8 mouse cellular contexts compared by ENCODE assay signal in the genomic region with DNA sequence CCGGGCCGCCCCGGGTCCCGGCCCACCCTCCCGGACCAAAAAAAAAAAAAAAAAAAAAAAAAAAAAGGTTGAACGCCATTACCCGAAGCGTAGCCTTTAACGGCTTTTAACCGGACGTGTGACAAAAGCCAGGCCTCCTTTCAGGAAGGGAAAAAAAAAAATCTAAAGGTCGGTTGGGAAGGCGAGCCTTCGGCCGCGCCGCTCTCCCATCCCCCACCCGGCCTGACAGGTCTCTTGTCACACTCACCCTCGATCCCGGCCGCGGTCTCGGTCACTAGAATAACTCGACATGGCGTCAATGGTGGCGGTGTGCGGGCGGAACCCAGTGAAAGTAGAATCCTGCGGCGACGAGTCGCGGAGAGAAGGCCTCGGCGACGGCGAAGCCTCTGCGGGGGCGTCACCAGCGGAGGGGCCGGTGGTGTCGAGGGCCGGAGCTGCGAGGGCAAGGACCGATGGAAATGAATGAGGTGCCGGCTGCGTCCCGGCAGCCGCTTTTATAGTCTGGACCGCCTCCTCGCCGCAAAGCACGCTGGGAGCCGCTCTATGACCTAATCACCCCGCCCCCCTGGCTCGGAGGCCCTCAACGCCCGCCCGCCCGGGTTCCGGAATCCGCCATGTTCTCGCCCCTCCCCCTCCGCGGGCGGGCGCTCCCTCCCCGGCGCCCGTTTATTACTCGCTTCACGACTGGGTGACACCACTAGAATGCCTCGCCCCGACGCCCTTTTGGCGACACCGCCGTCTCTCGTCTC. TPM values are rescaled to one million over a fixed set of nuclear protein-coding genes. Genes with fewer than 3 reads are reported as not detected.
DNase-seq lines count a peak whose midpoint lies in the region; ATAC-seq and TF ChIP-seq lines count a peak whose summit lies in the region.

No protein-coding gene starts in this region.

- peaks cover 61% of the 10 kb centered on the region for H3K36me3 ChIP-seq in G1E (replicated peaks)
- peaks cover 47% of the 10 kb centered on the region for H3K36me3 ChIP-seq in forebrain, embryonic 14.5 days (ENCODE audit: control insufficient read depth, insufficient read depth, low read length)
- peaks cover 40% of the 10 kb centered on the region for H3K36me3 ChIP-seq in liver, postnatal 0 days (replicated peaks; ENCODE audit: insufficient read depth, low read length)
- peaks cover 30% of the 10 kb centered on the region for H3K36me3 ChIP-seq in neural tube, embryonic 15.5 days

- H3K4me3 ChIP-seq in G1E (ENCODE audit: low read depth, low read length), result peak overlapping the region; percentile 82
- H3K4me3 ChIP-seq in forebrain, embryonic 14.5 days (ENCODE audit: low read depth, low read length), result peak overlapping the region; percentile 98
- H3K4me3 ChIP-seq in liver, postnatal 0 days (ENCODE audit: low read depth, low read length), result peak overlapping the region; percentile 93
- peak overlapping the region; percentile 90 for H3K4me3 ChIP-seq in neural tube, embryonic 15.5 days (replicated peaks)

- TF ChIP-seq EP300 in liver, postnatal 0 days (IDR thresholded peaks at IDR 0.05; ENCODE audit: low read depth), result no peak

- H3K4me1 ChIP-seq in G1E (ENCODE audit: insufficient read depth, low read depth, low read length), result peaks cover 34% of the 10 kb centered on the region
- peaks cover 15% of the 10 kb centered on the region for H3K4me1 ChIP-seq in forebrain, embryonic 14.5 days (ENCODE audit: control insufficient read depth, insufficient read depth, low read length)
- H3K4me1 ChIP-seq in liver, postnatal 0 days (ENCODE audit: insufficient read depth), result peaks cover 21% of the 10 kb centered on the region
- H3K4me1 ChIP-seq in neural tube, embryonic 15.5 days, result peaks cover 42% of the 10 kb centered on the region

- peak overlapping the region; percentile 100 for H3K9ac ChIP-seq in forebrain, embryonic 14.5 days (ENCODE audit: low read length)
- peak overlapping the region; percentile 99 for H3K9ac ChIP-seq in liver, postnatal 0 days (replicated peaks)
- H3K9ac ChIP-seq in neural tube, embryonic 15.5 days (replicated peaks), result peak overlapping the region; percentile 99

- intact Hi-C loops in heart, postnatal 14 days (cut with DNase I), result loop anchor here (5.0 kb wide), 2 partner anchors 189 to 209 kb away; a partner anchor contains a TSS

- ATAC-seq in G1E (ENCODE audit: extremely low read depth, insufficient number of reproducible peaks, low FRiP score, poor library complexity, severe bottlenecking), result peak; percentile 46
- peak; percentile 81 for ATAC-seq in forebrain, embryonic 14.5 days
- ATAC-seq in liver, postnatal 0 days, result peak; percentile 83
- peak; percentile 83 for ATAC-seq in neural tube, embryonic 15.5 days (ENCODE audit: low FRiP score)

- peak overlapping the region; percentile 72 for H3K4me2 ChIP-seq in forebrain, embryonic 14.5 days (ENCODE audit: low read length)
- peak overlapping the region; percentile 89 for H3K4me2 ChIP-seq in liver, postnatal 0 days (ENCODE audit: low read depth, low read length)
- H3K4me2 ChIP-seq in neural tube, embryonic 15.5 days, result peak overlapping the region; percentile 71

- under 1% methylated on average over 72 of the region's 79 CpGs for WGBS in forebrain, embryonic 14.5 days
- WGBS in liver, postnatal 0 days (ENCODE audit: insufficient replicate concordance), result under 1% methylated on average over 62 of the region's 79 CpGs
- under 1% methylated on average over 64 of the region's 79 CpGs for WGBS in neural tube, embryonic 15.5 days

- no peaks in the 10 kb centered on the region for H3K9me3 ChIP-seq in G1E (replicated peaks)
- no peaks in the 10 kb centered on the region for H3K9me3 ChIP-seq in forebrain, embryonic 14.5 days (replicated peaks; ENCODE audit: control insufficient read depth, low read length)
- no peaks in the 10 kb centered on the region for H3K9me3 ChIP-seq in liver, postnatal 0 days (ENCODE audit: low read length)
- no peaks in the 10 kb centered on the region for H3K9me3 ChIP-seq in neural tube, embryonic 15.5 days (replicated peaks)

- no peaks in the 10 kb centered on the region for H3K27me3 ChIP-seq in G1E (ENCODE audit: insufficient read depth, low read length)
- H3K27me3 ChIP-seq in forebrain, embryonic 14.5 days (replicated peaks; ENCODE audit: control insufficient read depth, insufficient read depth, low read length), result no peaks in the 10 kb centered on the region
- H3K27me3 ChIP-seq in liver, postnatal 0 days (ENCODE audit: insufficient read depth, low read length), result no peaks in the 10 kb centered on the region
- no peaks in the 10 kb centered on the region for H3K27me3 ChIP-seq in neural tube, embryonic 15.5 days (replicated peaks)

- peak overlapping the region; percentile 99 for H3K27ac ChIP-seq in forebrain, embryonic 14.5 days (ENCODE audit: low read depth, low read length)
- H3K27ac ChIP-seq in liver, postnatal 0 days (ENCODE audit: low read depth), result peak overlapping the region; percentile 100
- H3K27ac ChIP-seq in neural tube, embryonic 15.5 days (replicated peaks), result peak overlapping the region; percentile 100

- peak; percentile 92 for DNase-seq in G1E (ENCODE audit: low spot score)
- DNase-seq in cerebellum, adult 11 months, result peak; percentile 99
- peak; percentile 98 for DNase-seq in forebrain, embryonic 14.5 days (ENCODE audit: low spot score)
- DNase-seq in heart, postnatal 14 days, result peak; percentile 99 to 100
- peak; percentile 99 for DNase-seq in layer of hippocampus, adult 11-12 months (ENCODE audit: low spot score)
- peak; percentile 100 for DNase-seq in liver, postnatal 0 days
- peak; percentile 99 for DNase-seq in testis, postnatal 14 days (ENCODE audit: low spot score)

- no peak for TF ChIP-seq CTCF in G1E (IDR thresholded peaks at IDR 0.05; ENCODE audit: low read depth, low read length)
- TF ChIP-seq CTCF in liver, postnatal 0 days (IDR thresholded peaks at IDR 0.05; ENCODE audit: low read depth), result no peak

RNA-seq across cellular contexts. Expression of a gene that starts 0.8 kb away (rescaled TPM):
- total RNA-seq in G1E (2014; fragmentation: Nextera tagmentation) (765 and 864 TPM in 2 replicates), G1E (2017) (782 and 866 TPM in 2 replicates)
- 2,578 and 3,923 TPM in 2 replicates for polyA plus RNA-seq in G1E (2012)
- polyA plus RNA-seq in forebrain, embryonic 14.5 days (2014; fragmentation: Nextera tagmentation; extraction: Ambion mirVana), result 504 and 550 TPM in 2 replicates
- 100 to 1,000 TPM; 425 to 428 TPM for total RNA-seq in heart, postnatal 14 days (2021)
- polyA plus RNA-seq in liver, postnatal 0 days (2015; fragmentation: Nextera tagmentation; extraction: Ambion mirVana), result 114 and 115 TPM in 2 replicates
- polyA plus RNA-seq in neural tube, embryonic 15.5 days (2015; fragmentation: Nextera tagmentation; extraction: Ambion mirVana), result 337 and 338 TPM in 2 replicates

RNA-seq across cellular contexts. Expression of a gene that starts 0.9 kb away (rescaled TPM):
- total RNA-seq in G1E (2014; fragmentation: Nextera tagmentation), result 37.1 and 39.8 TPM in 2 replicates
- 19.3 and 23.8 TPM in 2 replicates for total RNA-seq in G1E (2017)
- polyA plus RNA-seq in G1E (2012), result 2.0 and 3.1 TPM in 2 replicates
- polyA plus RNA-seq in forebrain, embryonic 14.5 days (2014; fragmentation: Nextera tagmentation; extraction: Ambion mirVana), result 12.2 and 14.2 TPM in 2 replicates
- total RNA-seq in heart, postnatal 14 days (2021), result 1 to 10 TPM; 8.2 to 8.3 TPM
- 4.6 and 5.1 TPM in 2 replicates for polyA plus RNA-seq in liver, postnatal 0 days (2015; fragmentation: Nextera tagmentation; extraction: Ambion mirVana)
- 15.1 and 16.3 TPM in 2 replicates for polyA plus RNA-seq in neural tube, embryonic 15.5 days (2015; fragmentation: Nextera tagmentation; extraction: Ambion mirVana)

RNA-seq across cellular contexts. Expression of a gene that starts 8.9 kb away (rescaled TPM):
- total RNA-seq in G1E (2014; fragmentation: Nextera tagmentation) (9.6 and 10.3 TPM in 2 replicates), G1E (2017) (6.9 and 8.5 TPM in 2 replicates)
- 2.0 and 2.7 TPM in 2 replicates for polyA plus RNA-seq in G1E (2012)
- polyA plus RNA-seq in forebrain, embryonic 14.5 days (2014; fragmentation: Nextera tagmentation; extraction: Ambion mirVana), result 9.1 and 10.1 TPM in 2 replicates
- total RNA-seq in heart, postnatal 14 days (2021), result 1 to 10 TPM; 3.8 to 4.1 TPM
- 7.9 and 8.4 TPM in 2 replicates for polyA plus RNA-seq in liver, postnatal 0 days (2015; fragmentation: Nextera tagmentation; extraction: Ambion mirVana)
- 9.1 and 11.5 TPM in 2 replicates for polyA plus RNA-seq in neural tube, embryonic 15.5 days (2015; fragmentation: Nextera tagmentation; extraction: Ambion mirVana)

RNA-seq across cellular contexts. Expression of a gene that starts 37.2 kb away (rescaled TPM):
- not detected in 2 replicates for total RNA-seq in G1E (2014; fragmentation: Nextera tagmentation)
- total RNA-seq in G1E (2017), result 0.33 and 0.87 TPM in 2 replicates
- 0.05 TPM in 1 of 2 replicates, not detected in the other for polyA plus RNA-seq in G1E (2012)
- 0.61 and 0.78 TPM in 2 replicates for polyA plus RNA-seq in forebrain, embryonic 14.5 days (2014; fragmentation: Nextera tagmentation; extraction: Ambion mirVana)
- total RNA-seq in heart, postnatal 14 days (2021), result 1 to 10 TPM; 1.3 to 1.4 TPM
- 4.1 and 5.1 TPM in 2 replicates for polyA plus RNA-seq in liver, postnatal 0 days (2015; fragmentation: Nextera tagmentation; extraction: Ambion mirVana)
- 0.46 and 3.5 TPM in 2 replicates for polyA plus RNA-seq in neural tube, embryonic 15.5 days (2015; fragmentation: Nextera tagmentation; extraction: Ambion mirVana)

RNA-seq across cellular contexts. Expression of a gene that starts 37.8 kb away (rescaled TPM):
- total RNA-seq in G1E (2014; fragmentation: Nextera tagmentation) (0.24 TPM in 1 of 2 replicates, not detected in the other), G1E (2017) (0.70 and 0.93 TPM in 2 replicates)
- polyA plus RNA-seq in G1E (2012), result not detected in 2 replicates
- polyA plus RNA-seq in forebrain, embryonic 14.5 days (2014; fragmentation: Nextera tagmentation; extraction: Ambion mirVana), result 15.0 and 16.8 TPM in 2 replicates
- 100 to 1,000 TPM; 173 to 180 TPM for total RNA-seq in heart, postnatal 14 days (2021)
- 9.2 TPM in 2 replicates for polyA plus RNA-seq in liver, postnatal 0 days (2015; fragmentation: Nextera tagmentation; extraction: Ambion mirVana)
- 14.4 and 27.3 TPM in 2 replicates for polyA plus RNA-seq in neural tube, embryonic 15.5 days (2015; fragmentation: Nextera tagmentation; extraction: Ambion mirVana)

Comparison
In these comparisons a context has a peak if more than half of its experiments do, and no peak if none do; other contexts are left out.
1. Peak in every context shown above with its lines: DNase-seq, ATAC-seq, H3K4me3 ChIP-seq and H3K27ac ChIP-seq.